Mouse (Mus musculus) activated CD4-positive, CD25-positive, alpha-beta regulatory T cell, adult 4 months (primary cell): ENCODE results near the gene Nr4a1. TPM values are rescaled to one million over a fixed set of nuclear protein-coding genes. Genes with fewer than 3 reads are reported as not detected.

Experiments
- ATAC-seq: one replicate; pipeline ENCODE4 v1.8.0; 2017
- polyA plus RNA-seq, 2 experiments: library from polyadenylated mRNA; unstranded; fragments of 100-300 nt; shearing (Covaris generic); gene quantifications; one replicate each; pipeline ENCODE4 v1.2.1; 2017

Nr4a1 gene
- 10 to 100 TPM; 37.5 to 92.8 TPM for polyA plus RNA-seq

- peak; percentile 48 for ATAC-seq
Observed at GRCm38 (mm10) chr15:101253886-101254795, at the start of gene Nr4a1. Nr4a1 (plus strand) TSS chr15:101254269.

- ATAC-seq, result no peak
Observed at GRCm38 (mm10) chr15:101204781-101205180, 49.3 kb upstream of the Nr4a1 start.

- no peak for ATAC-seq
Observed at GRCm38 (mm10) chr15:101210228-101210627, 43.8 kb upstream of the Nr4a1 start.

DNA sequence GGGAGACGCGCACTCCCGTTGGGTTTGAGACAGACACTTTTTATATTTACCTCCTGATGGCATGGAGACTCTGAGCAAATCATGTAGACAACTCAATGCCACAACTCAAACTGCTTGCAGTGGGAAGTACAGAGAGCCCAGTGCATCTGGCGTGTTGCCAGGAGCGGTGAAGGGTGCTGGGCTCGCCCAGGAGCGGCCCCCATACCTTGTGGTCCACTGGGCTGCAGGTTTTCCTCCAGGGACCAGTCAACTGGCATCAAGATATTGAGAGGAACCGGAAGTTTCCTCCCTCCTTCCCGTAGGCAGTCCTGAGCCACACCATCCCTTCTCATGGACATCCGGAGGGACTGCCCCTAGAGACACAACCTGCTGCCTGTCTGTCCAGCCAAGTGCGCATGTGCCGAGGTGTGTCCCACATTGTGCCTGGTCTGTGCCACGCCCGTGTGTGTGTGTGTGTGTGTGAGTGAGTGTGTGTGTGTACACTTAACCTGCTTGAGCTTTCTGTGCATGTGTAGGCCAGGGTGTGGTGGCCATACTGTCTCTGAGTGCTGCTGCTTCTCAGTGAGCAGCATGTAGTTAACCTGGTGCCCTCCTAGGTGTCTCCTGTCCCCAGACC lies 43.0 kb upstream of the Nr4a1 start:
- ATAC-seq, result no peak

DNA sequence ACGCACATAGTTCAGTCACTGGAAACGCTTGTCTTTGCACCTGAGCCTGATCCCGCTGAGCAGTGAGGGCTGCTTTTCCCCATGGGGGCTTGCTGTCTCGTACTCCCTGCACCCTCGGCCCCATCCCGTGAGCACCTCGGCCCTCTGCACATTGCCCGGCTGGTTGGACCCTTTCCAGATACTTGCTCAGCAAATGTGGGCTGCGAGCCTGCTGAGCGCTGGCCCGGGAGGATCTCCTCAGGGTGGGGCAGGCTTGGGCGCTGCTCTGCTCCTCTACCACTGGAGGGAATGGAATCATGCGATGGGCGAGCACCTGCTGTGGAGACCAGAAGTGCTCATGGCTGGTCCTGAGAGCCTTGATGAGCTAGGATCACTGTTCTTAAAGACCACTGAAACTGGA lies 41.6 kb upstream of the Nr4a1 start:
- no peak for ATAC-seq

DNA sequence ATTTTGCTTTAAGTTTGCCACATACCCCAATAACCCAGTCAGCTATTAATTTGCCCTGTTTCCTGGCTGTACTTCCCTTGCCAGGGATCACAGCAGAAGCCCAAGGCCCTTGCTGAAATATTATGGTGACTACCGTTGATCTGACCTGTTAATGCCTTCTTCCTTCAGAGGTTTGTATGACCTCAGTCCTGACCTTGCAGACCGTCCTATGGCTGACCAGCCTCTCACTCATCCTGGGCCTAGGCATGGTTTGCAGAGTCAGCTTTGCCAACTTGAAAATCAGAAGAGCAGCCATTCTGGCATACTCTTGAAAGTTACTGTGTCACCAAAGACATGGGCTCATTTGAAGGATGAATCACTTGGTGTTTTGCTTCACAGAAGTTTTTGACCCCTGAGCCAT lies 38.9 kb upstream of the Nr4a1 start:
- no peak for ATAC-seq

- ATAC-seq, result no peak
Observed at GRCm38 (mm10) chr15:101216036-101216435, 38.0 kb upstream of the Nr4a1 start.

DNA sequence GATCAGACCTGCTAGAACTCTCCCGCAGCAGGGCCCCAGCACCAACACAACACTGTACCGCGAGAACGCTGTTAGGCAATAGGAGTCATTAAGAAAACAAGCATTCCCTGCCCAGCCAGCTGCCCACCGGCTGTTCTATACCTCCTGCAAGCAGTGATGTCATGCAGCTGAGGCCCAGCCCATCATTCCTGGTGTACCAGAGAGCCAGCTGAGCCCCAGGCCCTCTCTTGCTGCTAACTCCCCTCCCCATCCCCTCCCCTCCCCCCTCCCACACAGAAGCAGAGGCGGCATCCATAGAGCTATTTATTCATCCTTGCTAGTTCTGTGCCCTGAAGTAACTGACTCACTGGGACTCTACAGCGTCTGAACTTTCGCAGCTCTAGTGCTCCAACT lies 33.2 kb upstream of the Nr4a1 start:
- no peak for ATAC-seq

DNA sequence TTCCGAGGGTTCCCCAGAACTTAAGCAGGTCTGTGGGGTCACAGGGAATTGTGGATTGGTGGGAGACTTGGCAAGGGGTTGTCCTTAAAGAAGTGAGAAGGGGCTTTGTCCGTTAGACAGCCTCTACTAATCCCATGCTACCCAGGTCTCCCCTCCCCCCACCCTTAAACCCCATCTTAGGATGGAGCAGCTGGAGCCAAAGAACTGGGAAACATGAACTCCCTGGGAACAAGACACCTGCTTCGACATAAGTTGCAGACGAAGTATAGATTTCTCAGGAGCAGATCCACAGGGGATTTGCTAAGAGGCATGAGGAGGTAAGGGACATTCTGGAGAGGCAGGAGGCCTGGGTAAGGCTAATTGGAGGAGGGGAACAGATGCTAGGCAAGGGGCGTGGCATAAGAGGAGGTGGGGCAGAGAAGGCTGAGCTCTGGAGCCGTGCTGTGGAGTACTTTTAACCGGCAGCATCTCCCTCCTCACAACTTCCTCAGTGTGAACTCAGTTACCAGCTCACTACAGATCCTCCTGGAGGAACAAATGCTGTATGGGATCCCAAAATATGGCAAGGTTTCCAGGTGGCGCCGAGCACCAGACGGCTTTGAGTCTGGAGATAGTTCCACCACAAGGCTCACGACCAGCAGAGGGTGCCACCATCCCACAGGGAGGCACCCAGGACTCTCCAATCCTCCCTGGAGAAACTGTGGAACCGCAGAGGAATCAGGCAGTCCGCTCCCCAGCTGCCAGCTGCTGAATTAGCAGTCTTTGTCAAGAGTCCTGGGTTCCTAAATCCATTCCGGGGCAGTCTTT lies 32.6 kb upstream of the Nr4a1 start:
- ATAC-seq, result no peak

DNA sequence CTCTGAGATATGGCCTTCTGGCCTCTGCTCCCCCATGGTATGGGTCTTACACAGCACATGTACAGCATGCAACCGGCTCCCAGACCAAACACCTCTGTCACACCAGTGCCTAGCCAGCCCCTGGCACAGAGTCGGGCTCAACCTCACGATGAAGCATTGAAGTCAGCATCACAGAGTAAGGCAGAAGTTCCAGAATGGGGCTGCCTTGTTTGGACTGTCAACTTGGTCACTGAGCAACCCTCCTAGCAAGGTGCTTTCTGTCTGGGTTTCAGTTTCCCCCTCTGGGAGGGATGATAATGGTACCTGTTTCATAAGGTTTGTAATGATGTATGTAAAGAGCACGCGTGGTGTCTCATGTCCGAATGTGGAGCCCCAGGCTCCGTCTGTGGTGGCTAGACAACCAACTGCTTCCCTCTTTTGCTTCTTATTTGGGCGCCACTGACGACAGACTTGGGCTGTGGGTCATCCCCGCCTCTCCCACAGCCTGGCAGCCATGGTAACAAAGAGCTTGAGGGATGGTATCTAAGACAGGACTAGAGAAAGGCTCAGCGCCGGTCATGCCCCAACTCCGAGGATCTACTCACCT lies 31.1 kb upstream of the Nr4a1 start:
- no peak for ATAC-seq

DNA sequence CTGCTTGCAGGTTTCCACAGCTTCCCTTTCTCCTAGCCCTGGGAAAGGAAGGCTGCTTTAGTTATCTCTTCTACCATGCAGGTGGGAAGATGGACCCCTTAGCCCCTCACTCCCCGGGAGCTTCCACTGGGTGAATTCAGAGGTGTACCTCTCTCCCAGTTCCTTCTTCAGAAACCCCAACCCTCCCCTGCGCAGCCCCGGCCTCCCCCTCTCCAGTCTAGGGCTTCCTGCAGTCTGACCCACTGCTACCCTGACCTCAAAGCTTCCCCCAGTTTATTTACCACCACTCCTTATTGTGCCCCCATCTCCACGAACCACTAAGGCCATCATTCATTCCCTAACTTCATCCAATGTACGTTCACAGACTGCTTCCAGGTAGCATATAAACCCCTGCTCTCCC lies 30.5 kb upstream of the Nr4a1 start:
- ATAC-seq, result no peak

DNA sequence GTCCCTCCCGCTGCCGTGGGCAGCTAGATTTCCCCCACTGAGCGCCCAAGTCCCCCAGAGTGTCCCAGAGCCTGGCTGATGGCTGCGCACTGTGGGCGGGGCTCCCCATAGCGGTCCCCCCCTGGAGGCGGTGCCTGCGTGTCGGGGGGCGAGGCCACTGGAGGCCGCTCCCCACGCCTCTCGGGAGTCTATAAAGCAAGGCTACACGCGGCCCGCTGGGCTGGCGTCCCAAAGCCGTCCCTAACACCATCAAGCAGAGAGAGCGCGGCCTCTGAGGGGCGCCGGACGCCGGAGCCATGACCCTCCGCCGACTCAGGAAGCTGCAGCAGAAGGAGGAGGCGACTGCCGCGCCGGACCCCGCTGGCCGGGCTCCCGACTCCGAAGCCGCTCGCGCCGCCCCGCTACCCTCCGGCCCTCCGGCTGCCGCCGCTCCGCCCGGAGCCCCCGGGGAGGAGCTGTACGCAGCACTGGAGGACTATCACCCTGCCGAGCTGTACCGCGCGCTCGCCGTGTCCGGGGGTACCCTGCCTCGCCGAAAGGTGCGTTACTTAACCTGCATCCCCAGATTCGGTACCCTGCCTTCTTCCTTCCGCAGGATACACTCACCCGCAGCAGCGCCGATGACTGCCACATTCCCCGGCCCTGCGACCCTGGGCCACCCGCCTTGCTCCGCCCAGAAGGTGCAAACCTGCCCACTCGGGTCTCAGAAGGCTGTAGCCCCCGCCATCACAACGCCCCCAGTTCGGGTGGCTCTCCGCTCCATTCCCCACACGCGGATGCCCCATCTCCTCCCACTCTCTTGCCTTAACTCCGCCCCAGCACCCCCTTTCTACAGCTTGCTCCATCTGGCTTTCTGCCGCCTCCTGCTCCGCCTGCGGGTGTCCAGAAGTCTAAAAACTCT lies 29.8 kb upstream of the Nr4a1 start, which contains the start of gene Grasp:
Gene Grasp, plus strand, starts transcription at position 183 of the 901 bp plus-strand sequence.
- ATAC-seq, result peak; percentile 77

DNA sequence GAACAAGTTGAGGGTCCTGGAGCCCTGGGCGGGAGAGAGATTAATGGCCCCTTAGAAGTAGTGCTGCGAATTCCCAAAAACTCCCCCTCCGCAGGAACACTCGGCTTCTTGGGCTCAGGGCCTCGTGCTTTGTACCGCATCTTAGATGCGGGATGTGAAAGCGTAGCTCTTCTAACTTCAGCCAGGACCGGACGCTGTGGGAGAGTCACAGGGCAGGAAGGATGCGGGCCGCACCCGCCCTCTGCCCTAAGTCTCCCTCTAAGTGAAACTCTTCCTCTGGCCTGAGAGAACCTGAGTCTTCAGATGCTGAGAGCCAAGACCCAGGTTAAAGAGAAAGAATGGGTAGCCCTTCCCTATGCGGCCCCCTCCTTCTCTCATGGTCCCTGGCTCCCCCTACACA lies 29.1 kb upstream of the Nr4a1 start:
- peak; percentile 65 for ATAC-seq

DNA sequence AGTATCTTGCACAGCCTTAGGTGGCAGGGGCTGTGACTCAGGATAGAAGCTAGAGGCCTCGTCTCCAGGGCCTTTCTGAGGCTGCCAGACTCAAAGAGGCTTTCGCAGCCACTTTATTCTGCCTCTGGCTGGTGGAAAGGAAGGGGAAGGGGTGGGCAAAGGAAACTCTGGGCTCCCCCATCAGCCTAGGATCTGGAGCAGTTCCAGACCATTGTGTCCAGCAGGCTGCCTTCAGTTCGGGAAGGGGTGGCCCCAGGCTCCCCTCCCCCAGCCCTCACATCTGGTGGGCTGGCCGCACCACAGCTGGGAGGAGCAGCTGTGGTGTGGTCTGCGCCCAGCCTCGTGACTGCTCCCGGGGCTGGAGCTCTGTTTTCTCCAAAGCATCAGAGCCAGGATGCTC lies 26.1 kb upstream of the Nr4a1 start:
- ATAC-seq, result no peak

DNA sequence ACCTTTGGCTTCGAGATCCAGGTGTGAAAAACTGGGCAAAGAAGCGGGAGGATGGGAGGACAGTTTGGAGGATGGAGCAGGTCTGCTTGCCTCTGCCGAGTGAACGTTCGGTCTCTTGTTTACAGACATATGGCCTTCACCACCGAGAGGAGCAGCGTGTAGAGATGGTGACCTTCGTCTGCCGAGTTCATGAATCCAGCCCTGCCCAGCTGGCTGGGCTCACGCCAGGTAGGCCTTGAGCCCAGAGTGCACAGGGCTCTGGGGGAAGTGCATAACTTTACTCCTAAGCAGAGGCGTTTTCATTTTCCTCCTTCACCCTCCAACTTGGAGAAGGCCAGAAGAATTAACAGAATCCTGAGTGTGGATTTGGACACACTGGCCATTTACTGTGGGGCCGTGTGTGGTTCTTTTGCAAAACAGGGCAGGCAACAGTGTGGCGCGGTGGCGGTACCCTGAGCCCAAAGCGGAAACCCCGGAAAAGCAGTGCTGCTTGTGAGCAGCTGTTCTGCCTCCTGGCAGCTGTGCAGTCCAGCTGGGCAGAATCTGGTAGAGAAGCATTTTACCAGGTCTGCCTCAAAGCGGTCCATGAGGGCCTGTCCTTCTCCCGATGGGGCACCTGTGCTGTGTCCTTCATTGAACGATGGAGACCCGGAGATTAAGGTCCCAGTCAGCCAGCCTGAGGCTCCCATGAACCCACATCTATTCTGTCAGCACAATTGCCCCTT lies 25.0 kb upstream of the Nr4a1 start:
- ATAC-seq, result no peak

DNA sequence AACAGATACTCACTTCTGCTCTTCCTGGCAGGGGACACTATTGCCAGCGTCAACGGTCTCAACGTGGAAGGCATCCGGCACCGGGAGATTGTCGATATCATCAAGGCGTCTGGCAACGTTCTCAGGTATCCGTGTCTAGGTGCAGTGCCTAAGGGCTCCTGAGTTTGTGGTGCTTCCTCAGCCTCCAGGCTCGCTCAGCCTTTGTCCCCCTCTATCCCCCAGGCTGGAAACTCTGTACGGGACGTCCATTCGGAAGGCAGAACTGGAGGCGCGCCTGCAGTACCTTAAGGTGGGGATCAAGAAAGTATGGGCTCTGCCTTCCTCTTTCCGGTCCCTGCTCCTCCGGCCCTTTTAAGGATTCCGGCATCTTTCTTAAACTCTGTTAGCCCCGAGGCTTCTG lies 23.6 kb upstream of the Nr4a1 start:
- no peak for ATAC-seq

DNA sequence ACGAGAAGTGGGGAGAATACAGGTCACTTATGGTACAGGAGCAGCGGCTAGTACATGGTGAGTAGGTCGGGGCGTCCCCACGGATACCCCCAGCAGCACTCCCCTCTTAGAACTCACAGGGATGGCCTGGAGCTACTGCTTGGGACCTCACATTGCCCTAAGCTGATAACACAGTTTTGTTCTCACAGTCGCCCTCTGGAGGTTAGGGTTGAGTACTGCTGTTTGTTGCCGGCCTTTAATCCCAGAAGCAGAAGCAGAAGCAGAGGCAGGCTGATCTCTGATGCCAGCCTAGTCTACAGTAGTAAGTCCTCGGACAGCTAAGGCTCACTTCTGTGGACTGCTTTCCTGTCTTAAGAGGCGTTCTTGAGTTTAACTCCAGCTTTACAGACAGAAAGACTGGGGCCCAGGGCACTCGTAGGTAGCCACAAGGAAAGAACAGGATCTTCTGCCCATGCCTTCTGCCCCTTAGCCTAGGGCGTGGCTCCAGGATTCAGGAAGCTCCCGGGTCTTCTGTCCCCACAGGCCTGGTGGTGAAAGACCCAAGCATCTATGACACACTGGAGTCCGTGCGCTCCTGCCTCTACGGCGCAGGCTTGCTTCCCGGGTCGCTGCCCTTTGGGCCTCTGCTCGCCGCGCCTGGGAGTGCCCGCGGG lies 22.9 kb upstream of the Nr4a1 start:
- ATAC-seq, result no peak

DNA sequence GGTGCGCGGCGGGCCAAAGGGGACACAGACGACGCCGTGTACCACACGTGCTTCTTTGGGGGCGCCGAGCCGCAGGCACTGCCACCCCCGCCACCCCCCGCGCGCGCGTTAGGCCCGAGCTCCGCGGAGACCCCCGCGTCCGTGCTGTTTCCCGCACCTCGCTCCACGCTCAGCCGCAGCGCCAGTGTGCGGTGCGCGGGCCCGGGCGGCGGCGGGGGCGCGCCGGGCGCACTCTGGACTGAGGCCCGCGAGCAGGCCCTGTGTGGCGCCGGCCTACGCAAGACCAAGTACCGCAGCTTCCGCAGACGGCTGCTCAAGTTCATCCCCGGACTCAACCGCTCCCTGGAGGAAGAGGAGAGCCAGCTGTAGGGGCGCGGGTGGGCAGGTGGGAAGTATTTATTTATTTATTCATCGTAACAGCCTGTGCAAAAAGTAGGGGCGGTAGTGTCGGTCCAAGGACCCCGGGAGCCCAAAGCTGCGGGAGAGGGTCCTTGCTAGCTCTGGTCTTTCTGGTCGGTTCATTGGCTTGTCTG lies 22.4 kb upstream of the Nr4a1 start:
- no peak for ATAC-seq

DNA sequence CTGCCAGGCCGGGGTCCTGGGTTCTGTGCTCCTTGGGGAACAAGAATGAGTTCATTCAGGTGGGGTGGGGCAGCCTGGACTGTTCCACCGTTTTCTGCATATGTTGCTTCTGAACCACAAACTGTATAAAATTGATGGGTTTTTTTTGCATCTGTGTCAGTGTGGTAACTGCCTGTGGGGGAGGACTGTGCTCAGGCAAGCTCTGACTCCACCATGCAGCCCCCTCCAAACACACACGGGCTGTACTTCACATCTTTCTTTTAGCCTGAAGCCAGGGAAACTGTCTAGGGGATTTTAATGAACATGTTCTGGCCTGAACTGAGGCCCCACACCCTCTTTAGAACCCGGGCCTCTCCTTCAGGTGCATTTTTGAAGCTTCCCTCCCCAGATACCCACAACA lies 21.5 kb upstream of the Nr4a1 start:
- ATAC-seq, result no peak

DNA sequence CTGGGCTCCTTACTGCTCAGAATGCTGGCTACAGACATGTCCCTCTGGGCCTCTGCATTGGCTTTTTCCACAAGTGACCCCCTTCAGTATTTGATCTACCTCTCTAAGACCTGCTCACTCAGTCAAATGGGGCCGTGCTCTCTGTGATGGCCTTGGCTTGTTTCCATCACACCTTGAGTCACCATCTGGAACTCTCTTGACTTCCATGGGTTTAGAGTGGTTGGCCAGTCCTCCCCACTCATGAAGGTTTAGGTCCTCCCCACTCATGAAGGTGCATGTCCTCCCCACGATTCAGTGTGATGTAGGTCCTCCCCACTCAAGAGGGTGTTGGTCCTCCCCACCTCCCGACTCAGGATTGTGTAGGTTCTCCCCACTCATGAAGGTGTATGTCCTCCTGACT lies 20.9 kb upstream of the Nr4a1 start:
- no peak for ATAC-seq
